Mouse (Mus musculus): ENCODE measurements at regions not wholly inside any gene's neighbourhood (a gene's known extent, or its start where the extent isn't known, plus 50 kb on each side); places are given as distances from the start of the nearest gene placed in this dataset.

DNA sequence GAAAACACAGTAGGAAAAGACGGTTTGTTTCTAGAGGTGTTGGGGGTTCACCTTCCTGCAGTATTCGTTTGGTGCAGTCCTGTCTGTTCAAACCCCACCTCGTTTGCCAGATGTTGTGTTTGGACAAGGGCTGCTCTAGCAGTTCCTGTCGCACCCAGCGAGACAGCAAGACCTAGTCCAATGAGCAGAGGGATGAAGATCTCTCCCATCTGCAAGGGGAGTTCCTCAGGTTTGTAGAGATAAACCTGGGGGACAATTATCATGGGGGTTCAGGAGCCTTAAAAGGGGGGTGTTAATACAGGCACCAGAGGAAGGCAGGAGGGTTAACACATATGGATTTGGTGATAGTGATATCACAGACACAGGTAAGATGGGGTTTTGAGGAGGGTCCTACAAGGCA lies 119.4 kb upstream of the Tmem164 start:
- Histone ChIP-seq H3K9me3 (ENCODE audit: control insufficient read depth, low read length) (no peaks in the 10 kb centered on the region), H3K4me3 (ENCODE audit: low read length) (no peak overlapping the region), H3K36me3 (ENCODE audit: control insufficient read depth, insufficient read depth, low read length) (no peaks in the 10 kb centered on the region), H3K4me2 (ENCODE audit: low read depth, low read length) (no peak overlapping the region), H3K27me3 (replicated peaks; ENCODE audit: control insufficient read depth, insufficient read depth, low read length) (no peaks in the 10 kb centered on the region), H3K4me1 (ENCODE audit: control insufficient read depth, insufficient read depth, low read length) (no peaks in the 10 kb centered on the region), H3K9ac (ENCODE audit: low read depth, low read length) (no peak overlapping the region), H3K27ac (ENCODE audit: low read length) (no peak overlapping the region)
- 73% methylated on average over 5 of the region's 5 CpGs for WGBS
- no peak for ATAC-seq

- no peaks in the 10 kb centered on the region for H3K27me3 ChIP-seq (replicated peaks; ENCODE audit: control insufficient read depth, insufficient read depth, low read length)
- no peak overlapping the region for H3K4me2 ChIP-seq (ENCODE audit: low read depth, low read length)
- ATAC-seq: no peak
- 64% methylated on average over 9 of the region's 9 CpGs for WGBS
- no peak overlapping the region for H3K27ac ChIP-seq (ENCODE audit: low read length)
- no peaks in the 10 kb centered on the region for H3K9me3 ChIP-seq (ENCODE audit: control insufficient read depth, low read length)
- H3K4me1 ChIP-seq (ENCODE audit: control insufficient read depth, insufficient read depth, low read length): no peaks in the 10 kb centered on the region
- no peaks in the 10 kb centered on the region for H3K36me3 ChIP-seq (ENCODE audit: control insufficient read depth, insufficient read depth, low read length)
- H3K9ac ChIP-seq (ENCODE audit: low read depth, low read length): no peak overlapping the region
- H3K4me3 ChIP-seq (ENCODE audit: low read length): no peak overlapping the region
Observed at GRCm38 (mm10) chrX:142564186-142564585, 117.0 kb upstream of the Tmem164 start.

GRCm38 (mm10) chrX:142571772-142572171 lies 109.4 kb upstream of the Tmem164 start:
- no peaks in the 10 kb centered on the region for H3K27me3 ChIP-seq (replicated peaks; ENCODE audit: control insufficient read depth, insufficient read depth, low read length)
- no peak overlapping the region for H3K4me2 ChIP-seq (ENCODE audit: low read depth, low read length)
- H3K36me3 ChIP-seq (ENCODE audit: control insufficient read depth, insufficient read depth, low read length): no peaks in the 10 kb centered on the region
- H3K4me3 ChIP-seq (ENCODE audit: low read length): no peak overlapping the region
- no peaks in the 10 kb centered on the region for H3K4me1 ChIP-seq (ENCODE audit: control insufficient read depth, insufficient read depth, low read length)
- ATAC-seq: no peak
- H3K27ac ChIP-seq (ENCODE audit: low read length): no peak overlapping the region
- H3K9ac ChIP-seq (ENCODE audit: low read depth, low read length): no peak overlapping the region
- no peaks in the 10 kb centered on the region for H3K9me3 ChIP-seq (ENCODE audit: control insufficient read depth, low read length)

DNA sequence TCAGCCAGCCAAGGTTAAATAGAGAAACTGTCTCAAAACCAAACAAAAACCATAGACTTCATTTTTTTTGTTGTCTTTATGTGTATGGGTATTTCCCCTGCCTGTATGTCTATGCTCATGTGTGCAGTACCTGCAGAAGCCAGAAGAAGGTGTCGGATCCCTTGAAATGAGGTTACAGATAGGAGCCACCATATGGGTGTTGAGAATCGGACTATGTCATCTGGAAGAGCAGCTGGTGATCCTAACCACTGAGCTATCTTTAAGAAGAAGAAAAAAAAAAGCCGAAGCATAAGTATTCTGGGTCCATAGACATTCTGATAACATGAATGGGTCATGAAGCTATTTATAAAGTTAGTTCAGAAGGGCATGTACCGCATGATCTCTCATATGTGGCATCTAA lies 107.2 kb upstream of the Tmem164 start:
- no peak overlapping the region for H3K9ac ChIP-seq (ENCODE audit: low read depth, low read length)
- no peaks in the 10 kb centered on the region for H3K4me1 ChIP-seq (ENCODE audit: control insufficient read depth, insufficient read depth, low read length)
- no peak overlapping the region for H3K4me2 ChIP-seq (ENCODE audit: low read depth, low read length)
- H3K27ac ChIP-seq (ENCODE audit: low read length): no peak overlapping the region
- no peak for ATAC-seq
- no peak overlapping the region for H3K4me3 ChIP-seq (ENCODE audit: low read length)
- WGBS: 93% methylated on average over 4 of the region's 4 CpGs
- no peaks in the 10 kb centered on the region for H3K9me3 ChIP-seq (ENCODE audit: control insufficient read depth, low read length)
- H3K36me3 ChIP-seq (ENCODE audit: control insufficient read depth, insufficient read depth, low read length): no peaks in the 10 kb centered on the region
- no peaks in the 10 kb centered on the region for H3K27me3 ChIP-seq (replicated peaks; ENCODE audit: control insufficient read depth, insufficient read depth, low read length)

GRCm38 (mm10) chrX:142574945-142575710 lies 106.1 kb upstream of the Tmem164 start:
- no peaks in the 10 kb centered on the region for H3K36me3 ChIP-seq (ENCODE audit: control insufficient read depth, insufficient read depth, low read length)
- H3K27me3 ChIP-seq (replicated peaks; ENCODE audit: control insufficient read depth, insufficient read depth, low read length): no peaks in the 10 kb centered on the region
- no peak overlapping the region for H3K27ac ChIP-seq (ENCODE audit: low read length)
- no peak overlapping the region for H3K4me3 ChIP-seq (ENCODE audit: low read length)
- H3K9me3 ChIP-seq (ENCODE audit: control insufficient read depth, low read length): no peaks in the 10 kb centered on the region
- no peaks in the 10 kb centered on the region for H3K4me1 ChIP-seq (ENCODE audit: control insufficient read depth, insufficient read depth, low read length)
- WGBS: 59% methylated on average over 10 of the region's 10 CpGs
- ATAC-seq: no peak
- no peak overlapping the region for H3K4me2 ChIP-seq (ENCODE audit: low read depth, low read length)
- H3K9ac ChIP-seq (ENCODE audit: low read depth, low read length): no peak overlapping the region

GRCm38 (mm10) chrX:142576127-142576526 lies 105.1 kb upstream of the Tmem164 start:
- no peak for ATAC-seq
- no peaks in the 10 kb centered on the region for H3K36me3 ChIP-seq (ENCODE audit: control insufficient read depth, insufficient read depth, low read length)
- WGBS: 85% methylated on average over 3 of the region's 3 CpGs

GRCm38 (mm10) chrX:142577449-142578081 lies 103.6 kb upstream of the Tmem164 start:
- peak; percentile 78 for ATAC-seq
- no peak overlapping the region for H3K9ac ChIP-seq (ENCODE audit: low read depth, low read length)
- 59% methylated on average over 6 of the region's 6 CpGs for WGBS
- H3K27ac ChIP-seq (ENCODE audit: low read length): no peak overlapping the region
- H3K27me3 ChIP-seq (replicated peaks; ENCODE audit: control insufficient read depth, insufficient read depth, low read length): no peaks in the 10 kb centered on the region
- H3K36me3 ChIP-seq (ENCODE audit: control insufficient read depth, insufficient read depth, low read length): no peaks in the 10 kb centered on the region
- no peaks in the 10 kb centered on the region for H3K4me1 ChIP-seq (ENCODE audit: control insufficient read depth, insufficient read depth, low read length)
- no peaks in the 10 kb centered on the region for H3K9me3 ChIP-seq (ENCODE audit: control insufficient read depth, low read length)
- no peak overlapping the region for H3K4me2 ChIP-seq (ENCODE audit: low read depth, low read length)
- H3K4me3 ChIP-seq (ENCODE audit: low read length): no peak overlapping the region

More at GRCm38 (mm10) chrX:142576127-142576526, 105.1 kb upstream of the Tmem164 start:
- Histone ChIP-seq H3K9me3 (ENCODE audit: control insufficient read depth, low read length) (no peaks in the 10 kb centered on the region), H3K27me3 (replicated peaks; ENCODE audit: control insufficient read depth, insufficient read depth, low read length) (no peaks in the 10 kb centered on the region), H3K4me3 (ENCODE audit: low read length) (no peak overlapping the region), H3K9ac (ENCODE audit: low read depth, low read length) (no peak overlapping the region), H3K4me1 (ENCODE audit: control insufficient read depth, insufficient read depth, low read length) (no peaks in the 10 kb centered on the region), H3K27ac (ENCODE audit: low read length) (no peak overlapping the region), H3K4me2 (ENCODE audit: low read depth, low read length) (no peak overlapping the region)

- no peak for ATAC-seq
- no peak overlapping the region for H3K27ac ChIP-seq (ENCODE audit: low read length)
- WGBS: 50% methylated on average over 2 of the region's 2 CpGs
Observed at GRCm38 (mm10) chrX:142585281-142585680, 95.9 kb upstream of the Tmem164 start.

DNA sequence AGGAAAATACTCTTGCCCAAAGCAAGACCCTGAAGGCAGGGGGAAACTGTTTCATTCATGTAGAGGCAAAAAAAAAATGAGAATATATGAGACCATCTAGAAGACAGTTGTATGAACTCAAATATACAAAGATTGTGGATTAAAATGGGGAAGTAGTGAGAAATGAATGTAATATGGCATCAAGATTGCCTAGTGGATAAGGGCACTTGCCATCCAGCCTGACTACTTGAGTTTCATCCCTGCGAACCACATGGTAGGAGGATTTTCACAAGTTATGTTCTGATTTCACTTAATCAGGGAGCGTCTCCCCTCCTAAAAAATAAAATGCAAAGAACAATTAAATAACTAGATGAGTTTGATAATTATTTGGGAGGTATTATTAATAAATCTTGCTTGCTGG lies 81.8 kb upstream of the Tmem164 start:
- H3K9me3 ChIP-seq (ENCODE audit: control insufficient read depth, low read length): no peaks in the 10 kb centered on the region
- no peak overlapping the region for H3K4me3 ChIP-seq (ENCODE audit: low read length)
- no peaks in the 10 kb centered on the region for H3K36me3 ChIP-seq (ENCODE audit: control insufficient read depth, insufficient read depth, low read length)
- no peaks in the 10 kb centered on the region for H3K4me1 ChIP-seq (ENCODE audit: control insufficient read depth, insufficient read depth, low read length)
- WGBS: 92% methylated on average over 2 of the region's 2 CpGs
- 0 out of 2 replicates have a peak, but pooled peaks cover 3% of the 10 kb centered on the region for H3K27me3 ChIP-seq (replicated peaks; ENCODE audit: control insufficient read depth, insufficient read depth, low read length)
- no peak overlapping the region for H3K4me2 ChIP-seq (ENCODE audit: low read depth, low read length)
- no peak for ATAC-seq
- H3K9ac ChIP-seq (ENCODE audit: low read depth, low read length): no peak overlapping the region
- no peak overlapping the region for H3K27ac ChIP-seq (ENCODE audit: low read length)

More at GRCm38 (mm10) chrX:142585281-142585680, 95.9 kb upstream of the Tmem164 start:
- no peak overlapping the region for H3K4me2 ChIP-seq (ENCODE audit: low read depth, low read length)
- H3K36me3 ChIP-seq (ENCODE audit: control insufficient read depth, insufficient read depth, low read length): no peaks in the 10 kb centered on the region
- H3K9ac ChIP-seq (ENCODE audit: low read depth, low read length): no peak overlapping the region
- no peak overlapping the region for H3K4me3 ChIP-seq (ENCODE audit: low read length)
- H3K27me3 ChIP-seq (replicated peaks; ENCODE audit: control insufficient read depth, insufficient read depth, low read length): no peaks in the 10 kb centered on the region; the same call in 1 of the 2 replicates
- H3K9me3 ChIP-seq (ENCODE audit: control insufficient read depth, low read length): no peaks in the 10 kb centered on the region
- no peaks in the 10 kb centered on the region for H3K4me1 ChIP-seq (ENCODE audit: control insufficient read depth, insufficient read depth, low read length)
